Mouse (Mus musculus): Measurements from ENCODE around the gene Hist1h1e. TPM values are rescaled to one million over a fixed set of nuclear protein-coding genes. Genes with fewer than 3 reads are reported as not detected.

Hist1h1e gene
- polyA plus RNA-seq, 1 experiment: not detected

- no peak overlapping the region for H3K27ac ChIP-seq (ENCODE audit: insufficient read depth, low read depth, low read length)
- no peak overlapping the region for H3K4me3 ChIP-seq (ENCODE audit: insufficient read depth, low read depth, low read length)
- TF ChIP-seq CTCF (IDR thresholded peaks at IDR 0.05; ENCODE audit: insufficient read depth, low read depth, low read length) (no peak), POLR2A (IDR thresholded peaks at IDR 0.05; ENCODE audit: insufficient read depth, low read depth, low read length) (no peak)
- no peaks in the 10 kb centered on the region for H3K4me1 ChIP-seq (ENCODE audit: control insufficient read depth, insufficient read depth, low read length)
- 82% methylated on average over 3 of the region's 3 CpGs for WGBS
Measured at GRCm38 (mm10) chr13:23611638-23612037, 10.7 kb downstream of the Hist1h1e start.

DNA sequence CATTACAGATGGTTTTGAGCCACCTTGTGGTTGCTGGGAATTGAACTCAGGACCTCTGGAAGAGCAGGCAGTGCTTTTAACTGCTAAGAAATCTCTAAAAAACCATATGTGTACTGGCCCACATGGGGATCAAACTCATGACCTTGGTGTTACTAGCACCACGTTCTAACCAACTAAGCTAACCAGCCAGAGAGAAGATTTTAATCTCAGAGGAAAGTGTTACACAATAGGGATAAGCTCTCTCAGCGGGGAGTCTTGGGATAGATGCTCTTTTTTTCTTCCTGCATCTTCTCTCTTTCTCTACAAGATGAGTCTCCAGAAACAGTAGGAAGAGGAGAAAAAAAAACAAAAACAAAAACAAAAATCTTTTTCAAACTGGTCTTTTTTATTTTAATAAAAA, 12.0 kb downstream of the Hist1h1e start:
- Histone ChIP-seq H3K4me3 (ENCODE audit: insufficient read depth, low read depth, low read length) (no peak overlapping the region), H3K4me1 (ENCODE audit: control insufficient read depth, insufficient read depth, low read length) (no peaks in the 10 kb centered on the region), H3K27ac (ENCODE audit: insufficient read depth, low read depth, low read length) (no peak overlapping the region)
- WGBS: 74% methylated on average over 2 of the region's 2 CpGs
- TF ChIP-seq POLR2A (IDR thresholded peaks at IDR 0.05; ENCODE audit: insufficient read depth, low read depth, low read length): no peak
- no peak for TF ChIP-seq CTCF (IDR thresholded peaks at IDR 0.05; ENCODE audit: insufficient read depth, low read depth, low read length)

GRCm38 (mm10) chr13:23609844-23610243, 12.5 kb downstream of the Hist1h1e start:
- no peak overlapping the region for H3K27ac ChIP-seq (ENCODE audit: insufficient read depth, low read depth, low read length)
- TF ChIP-seq CTCF (IDR thresholded peaks at IDR 0.05; ENCODE audit: insufficient read depth, low read depth, low read length) (no peak), POLR2A (IDR thresholded peaks at IDR 0.05; ENCODE audit: insufficient read depth, low read depth, low read length) (no peak)
- no peaks in the 10 kb centered on the region for H3K4me1 ChIP-seq (ENCODE audit: control insufficient read depth, insufficient read depth, low read length)
- H3K4me3 ChIP-seq (ENCODE audit: insufficient read depth, low read depth, low read length): no peak overlapping the region

DNA sequence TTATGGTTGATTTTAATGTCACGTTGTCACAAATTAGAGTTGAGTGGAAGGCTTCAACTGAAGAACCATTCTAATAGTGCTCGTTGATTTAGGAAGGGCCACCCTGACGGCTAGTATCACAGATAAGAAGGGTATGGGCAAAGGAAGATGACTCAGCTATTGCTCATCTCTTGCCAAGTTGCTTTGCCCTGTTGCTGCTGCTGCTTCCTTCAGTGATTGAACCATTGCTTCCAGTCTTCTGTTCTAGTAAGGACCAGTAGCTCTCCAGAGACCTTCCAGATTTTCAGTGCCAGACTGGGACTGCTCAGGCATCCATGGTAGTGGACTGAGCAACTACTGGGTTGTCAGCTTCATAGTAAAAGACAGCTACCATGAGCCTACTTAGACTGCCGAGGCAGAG, 13.1 kb downstream of the Hist1h1e start:
- H3K27ac ChIP-seq (ENCODE audit: insufficient read depth, low read depth, low read length): no peak overlapping the region
- TF ChIP-seq POLR2A (IDR thresholded peaks at IDR 0.05; ENCODE audit: insufficient read depth, low read depth, low read length) (no peak), CTCF (IDR thresholded peaks at IDR 0.05; ENCODE audit: insufficient read depth, low read depth, low read length) (no peak)
- no peaks in the 10 kb centered on the region for H3K4me1 ChIP-seq (ENCODE audit: control insufficient read depth, insufficient read depth, low read length)
- no peak overlapping the region for H3K4me3 ChIP-seq (ENCODE audit: insufficient read depth, low read depth, low read length)
- 84% methylated on average over 4 of the region's 4 CpGs for WGBS

DNA sequence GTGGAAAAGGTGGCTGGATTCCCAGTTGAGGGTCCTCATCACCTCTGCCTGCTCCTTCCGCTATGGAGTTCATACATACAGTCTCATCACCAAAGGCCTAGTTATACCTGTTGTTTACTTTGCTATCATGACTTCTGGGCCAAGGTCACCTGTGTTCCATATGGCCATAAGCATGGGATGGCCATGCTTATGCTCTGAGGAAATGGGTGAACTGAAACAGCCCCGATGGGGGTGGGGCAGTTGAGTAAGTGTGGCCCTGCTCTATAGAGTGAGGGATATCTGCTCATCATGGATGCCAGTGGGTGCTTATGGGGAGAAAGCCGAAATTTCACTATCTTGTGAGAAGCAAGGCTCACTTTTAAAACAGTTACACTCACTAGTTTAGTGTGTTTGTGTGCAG, 17.3 kb downstream of the Hist1h1e start:
- TF ChIP-seq CTCF (IDR thresholded peaks at IDR 0.05; ENCODE audit: insufficient read depth, low read depth, low read length): no peak
- no peak for TF ChIP-seq POLR2A (IDR thresholded peaks at IDR 0.05; ENCODE audit: insufficient read depth, low read depth, low read length)
- Histone ChIP-seq H3K27ac (ENCODE audit: insufficient read depth, low read depth, low read length) (no peak overlapping the region), H3K4me1 (ENCODE audit: control insufficient read depth, insufficient read depth, low read length) (no peaks in the 10 kb centered on the region), H3K4me3 (ENCODE audit: insufficient read depth, low read depth, low read length) (no peak overlapping the region)
- WGBS: 91% methylated on average over 3 of the region's 3 CpGs

DNA sequence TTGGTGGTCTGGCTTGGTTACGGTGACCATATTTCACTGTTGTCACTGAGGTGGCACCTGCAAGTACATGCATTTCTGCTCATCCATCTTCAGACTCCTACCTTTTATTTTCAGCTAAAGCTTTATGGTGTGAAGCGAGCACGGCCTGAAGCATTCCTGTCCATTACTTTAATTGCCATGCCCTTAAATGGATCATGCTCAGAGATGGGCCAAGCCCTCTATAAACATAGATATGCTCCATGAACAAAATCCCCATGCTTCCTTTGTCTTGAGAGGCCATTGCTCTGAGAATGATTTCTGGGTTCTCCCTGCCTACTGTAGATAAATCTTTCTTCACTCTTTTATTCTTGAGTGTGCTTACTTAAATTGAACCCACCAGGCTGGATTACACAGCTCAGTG, 17.9 kb downstream of the Hist1h1e start:
- 98% methylated on average over 3 of the region's 3 CpGs for WGBS

DNA sequence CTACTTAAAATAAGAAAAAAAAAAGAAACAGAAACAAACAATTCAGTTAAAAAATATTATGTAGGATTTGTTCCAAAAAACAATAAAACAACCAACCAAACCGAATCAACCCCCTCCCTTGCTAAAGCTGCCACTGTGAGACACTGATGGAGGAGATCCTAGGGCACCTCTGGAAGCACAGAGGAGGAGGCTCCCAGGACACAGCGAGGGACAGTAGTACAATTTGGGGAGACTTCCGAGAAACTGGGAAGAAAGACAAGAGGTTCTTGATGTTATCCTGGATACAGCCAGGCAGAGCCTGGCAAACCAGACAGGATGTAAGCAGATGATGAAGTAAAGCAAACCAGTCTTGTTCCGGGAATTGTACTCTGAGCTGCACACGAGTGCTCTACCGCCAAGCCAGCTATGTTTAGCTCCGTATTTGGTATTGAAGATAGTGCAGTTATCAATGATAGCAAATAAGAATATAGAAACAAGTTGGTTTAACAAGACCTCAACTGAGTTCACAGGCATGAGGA, 19.1 kb downstream of the Hist1h1e start:
- H3K27ac ChIP-seq (ENCODE audit: insufficient read depth, low read depth, low read length): no peak overlapping the region
- no peaks in the 10 kb centered on the region for H3K4me1 ChIP-seq (ENCODE audit: control insufficient read depth, insufficient read depth, low read length)
- H3K4me3 ChIP-seq (ENCODE audit: insufficient read depth, low read depth, low read length): no peak overlapping the region
- no peak for TF ChIP-seq POLR2A (IDR thresholded peaks at IDR 0.05; ENCODE audit: insufficient read depth, low read depth, low read length)
- no peak for TF ChIP-seq CTCF (IDR thresholded peaks at IDR 0.05; ENCODE audit: insufficient read depth, low read depth, low read length)
- WGBS: 76% methylated on average over 7 of the region's 7 CpGs

More for the DNA sequence above, 17.9 kb downstream of the Hist1h1e start:
- Histone ChIP-seq H3K4me1 (ENCODE audit: control insufficient read depth, insufficient read depth, low read length) (no peaks in the 10 kb centered on the region), H3K4me3 (ENCODE audit: insufficient read depth, low read depth, low read length) (no peak overlapping the region), H3K27ac (ENCODE audit: insufficient read depth, low read depth, low read length) (no peak overlapping the region)
- TF ChIP-seq CTCF (IDR thresholded peaks at IDR 0.05; ENCODE audit: insufficient read depth, low read depth, low read length) (no peak), POLR2A (IDR thresholded peaks at IDR 0.05; ENCODE audit: insufficient read depth, low read depth, low read length) (no peak)

- H3K4me3 ChIP-seq (ENCODE audit: insufficient read depth, low read depth, low read length): no peak overlapping the region
- no peak overlapping the region for H3K27ac ChIP-seq (ENCODE audit: insufficient read depth, low read depth, low read length)
- no peaks in the 10 kb centered on the region for H3K4me1 ChIP-seq (ENCODE audit: control insufficient read depth, insufficient read depth, low read length)
- TF ChIP-seq CTCF (IDR thresholded peaks at IDR 0.05; ENCODE audit: insufficient read depth, low read depth, low read length) (no peak), POLR2A (IDR thresholded peaks at IDR 0.05; ENCODE audit: insufficient read depth, low read depth, low read length) (no peak)
- 6% methylated on average over 9 of the region's 9 CpGs for WGBS
Measured at GRCm38 (mm10) chr13:23597957-23598356, 24.4 kb downstream of the Hist1h1e start.

- no peak for TF ChIP-seq POLR2A (IDR thresholded peaks at IDR 0.05; ENCODE audit: insufficient read depth, low read depth, low read length)
- H3K4me3 ChIP-seq (ENCODE audit: insufficient read depth, low read depth, low read length): no peak overlapping the region
- WGBS: 91% methylated on average over 7 of the region's 7 CpGs
- H3K4me1 ChIP-seq (ENCODE audit: control insufficient read depth, insufficient read depth, low read length): no peaks in the 10 kb centered on the region
- no peak overlapping the region for H3K27ac ChIP-seq (ENCODE audit: insufficient read depth, low read depth, low read length)
Measured at GRCm38 (mm10) chr13:23595622-23596372, 26.6 kb downstream of the Hist1h1e start.

All from olfactory bulb, adult 2 months (tissue).